Mouse (Mus musculus) cerebellum, adult 2 months (tissue): Measurements from ENCODE around the gene Cpe.

Source experiments
- CTCF ChIP-seq: fragments of 200-500 bp; IDR thresholded peaks from 2 replicates; pipeline ENCODE4 v1.5.1; 2011; ENCODE audit warnings: low read depth, mild to moderate bottlenecking, control low read depth, low read length, moderate library complexity, borderline replicate concordance; ENCODE audit not compliant: insufficient read depth
- POLR2A ChIP-seq: fragments of 200-500 bp; IDR thresholded peaks from 2 replicates; pipeline ENCODE4 v1.6.1; 2011; ENCODE audit warnings: low read length, control low read depth, borderline replicate concordance; ENCODE audit not compliant: insufficient read depth

DNA sequence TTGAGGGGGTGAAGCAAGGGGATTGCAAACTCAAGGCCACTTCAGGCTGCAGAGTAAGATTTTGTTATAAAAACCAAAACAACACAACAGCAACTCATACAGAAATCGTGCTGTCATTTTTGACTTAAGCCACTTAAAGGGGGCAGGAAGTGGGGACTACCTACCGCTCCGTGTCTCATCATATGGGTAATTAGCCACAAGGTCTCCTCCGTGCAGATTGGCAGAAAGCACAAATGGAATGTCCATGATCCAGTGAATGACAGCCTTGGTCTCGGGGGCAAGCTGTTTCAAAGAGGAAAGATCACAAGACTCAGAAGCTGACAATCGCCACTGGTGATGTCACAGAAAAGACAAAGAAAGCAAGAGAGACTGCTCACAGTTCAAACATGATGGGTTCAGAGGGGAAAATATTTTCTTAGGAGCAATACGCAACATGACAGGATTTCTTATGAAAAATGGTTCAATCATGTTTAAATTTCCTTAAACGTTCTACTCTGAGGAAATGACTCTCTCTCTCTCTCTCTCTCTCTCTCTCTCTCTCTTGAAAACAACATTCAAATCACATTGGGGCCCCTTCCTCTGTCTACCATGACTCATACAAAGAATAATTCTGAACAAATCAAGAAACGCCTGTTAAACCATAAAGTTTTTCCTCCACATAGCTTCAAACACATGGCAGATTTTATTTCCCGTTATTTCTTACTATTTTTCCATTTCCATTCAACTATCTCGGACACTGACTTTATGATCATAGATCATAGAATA lies 81.5 kb downstream of the Cpe start:
- TF ChIP-seq CTCF (no peak), POLR2A (no peak)
